Mouse (Mus musculus) heart, embryonic 16.5 days (tissue): ENCODE measurements at regions not wholly inside any gene's neighbourhood (a gene's known extent, or its start where the extent isn't known, plus 50 kb on each side); places are given as distances from the start of the nearest gene placed in this dataset.

ENCODE experiments used
- ATAC-seq: fragments of 200-750 bp; cut with Nextera tagmentation; replicated peaks from 2 replicates; pipeline ENCODE4 v1.8.0; 2017; ENCODE audit warnings: moderate number of reproducible peaks; ENCODE audit not compliant: insufficient read depth, low FRiP score; ENCODE audit errors: extremely low read depth
- H3K27ac ChIP-seq: fragments of 300-500 bp; sonication (generic); 2 replicates; pipeline ENCODE4 v1.5.1; 2014; ENCODE audit warnings: mild to moderate bottlenecking, low read length, control low read depth, moderate library complexity
- H3K27me3 ChIP-seq: fragments of 300-500 bp; sonication (generic); 2 replicates; pipeline ENCODE4 v1.6.1; 2014; ENCODE audit warnings: low read length, mixed read lengths; ENCODE audit not compliant: control insufficient read depth, insufficient read depth
- H3K36me3 ChIP-seq: fragments of 300-500 bp; sonication (generic); 2 replicates; pipeline ENCODE4 v1.6.1; 2014; ENCODE audit not compliant: control insufficient read depth, insufficient read depth
- H3K4me1 ChIP-seq: fragments of 300-500 bp; sonication (generic); 2 replicates; pipeline ENCODE4 v1.6.1; 2014; ENCODE audit warnings: low read length, mixed read lengths; ENCODE audit not compliant: control insufficient read depth, insufficient read depth
- H3K4me2 ChIP-seq: fragments of 300-500 bp; sonication (generic); 2 replicates; pipeline ENCODE4 v1.6.1; 2014; ENCODE audit warnings: low read depth, mild to moderate bottlenecking, control low read depth, low read length
- H3K4me3 ChIP-seq: fragments of 300-500 bp; sonication (generic); 2 replicates; pipeline ENCODE4 v1.5.1; 2014; ENCODE audit warnings: mild to moderate bottlenecking, control low read depth, low read length
- H3K9ac ChIP-seq: fragments of 300-500 bp; sonication (generic); 2 replicates; pipeline ENCODE4 v1.6.1; 2014; ENCODE audit warnings: low read length, control low read depth
- H3K9me3 ChIP-seq: fragments of 300-500 bp; sonication (generic); replicated peaks from 2 replicates; pipeline ENCODE4 v1.6.1; 2016; ENCODE audit warnings: low read length; ENCODE audit not compliant: control insufficient read depth
- WGBS: fragments of 180-500 bp; shearing (Covaris S2); extraction: QIAGEN DNeasy Blood & Tissue Kit; methylation state at CpG from one replicate; pipeline ENCODE4 v1.1.7; 2014; 5-methylcytosine and 5-hydroxymethylcytosine counted together

DNA sequence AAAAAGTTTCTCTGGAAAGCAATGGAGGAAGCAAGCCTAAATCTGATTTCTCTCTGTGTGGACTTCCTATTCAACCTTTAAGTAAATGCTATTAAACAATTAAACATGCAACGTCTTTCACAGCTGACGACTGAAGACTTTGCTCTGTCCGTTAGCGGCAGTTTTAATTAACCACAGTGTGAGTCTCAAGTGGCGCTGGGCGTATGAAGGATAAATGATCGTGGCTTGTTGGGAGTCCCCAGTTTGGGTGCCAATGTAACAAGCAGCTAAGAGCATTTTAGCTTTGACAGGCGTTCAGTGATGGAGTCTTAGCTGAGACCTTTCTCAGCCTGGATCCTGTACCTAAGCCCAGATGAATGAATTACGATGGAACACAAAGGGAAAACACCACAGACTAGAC, 52.7 kb upstream of the Olig2 start:
- Histone ChIP-seq H3K9ac (no peak overlapping the region), H3K36me3 (no peaks in the 10 kb centered on the region), H3K4me2 (no peak overlapping the region), H3K4me1 (peaks cover 8% of the 10 kb centered on the region), H3K4me3 (no peak overlapping the region), H3K27ac (no peak overlapping the region), H3K9me3 (no peaks in the 10 kb centered on the region), H3K27me3 (no peaks in the 10 kb centered on the region)
- no peak for ATAC-seq
- 80% methylated on average over 9 of the region's 9 CpGs for WGBS

DNA sequence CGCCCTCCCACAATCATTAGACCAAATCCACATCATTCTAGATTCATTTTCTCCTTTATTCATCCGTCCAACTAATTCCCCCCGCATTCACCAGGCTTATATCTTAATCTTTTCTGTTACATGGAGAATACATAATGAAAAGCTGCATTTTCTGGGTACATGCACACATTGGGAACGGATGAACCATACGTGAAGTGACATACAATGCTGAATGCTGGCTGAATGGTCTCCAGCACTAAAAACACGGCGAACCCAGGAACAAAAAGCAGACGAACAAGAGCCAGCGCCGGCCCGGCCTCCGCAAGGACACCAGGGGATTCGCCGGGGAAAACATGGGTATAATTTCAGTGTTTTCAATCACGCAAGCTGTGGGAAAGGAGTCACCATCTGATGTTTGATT, 52.0 kb upstream of the Olig2 start:
- no peak for ATAC-seq
- Histone ChIP-seq H3K9ac (no peak overlapping the region), H3K36me3 (no peaks in the 10 kb centered on the region), H3K4me2 (no peak overlapping the region), H3K4me3 (no peak overlapping the region), H3K4me1 (peaks cover 8% of the 10 kb centered on the region), H3K27me3 (no peaks in the 10 kb centered on the region), H3K9me3 (no peaks in the 10 kb centered on the region), H3K27ac (no peak overlapping the region)
- WGBS: 82% methylated on average over 15 of the region's 15 CpGs

DNA sequence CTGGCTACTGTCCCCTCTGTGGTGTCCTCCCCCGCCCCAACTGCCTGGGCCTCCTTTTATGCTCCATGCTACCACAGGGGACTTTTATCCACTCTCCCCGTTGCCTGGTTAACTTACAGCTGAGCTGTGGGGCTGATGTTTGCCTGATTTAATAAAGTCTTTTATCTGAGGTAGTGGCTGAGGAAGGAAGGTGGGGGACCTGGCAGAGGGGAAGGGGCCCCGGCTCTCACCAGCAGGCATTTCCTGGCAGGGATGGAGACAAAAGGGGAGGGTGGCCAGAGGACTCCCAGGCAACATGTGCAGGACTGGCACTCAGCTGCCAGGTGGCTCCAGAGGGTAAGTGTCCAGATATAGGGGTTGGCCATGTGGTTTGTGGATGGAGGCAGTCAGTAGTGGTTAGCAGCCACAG, 51.4 kb upstream of the Olig2 start:
- Histone ChIP-seq H3K9me3 (no peaks in the 10 kb centered on the region), H3K4me1 (peaks cover 8% of the 10 kb centered on the region), H3K9ac (no peak overlapping the region; the same call in 1 of the 2 replicates), H3K4me2 (no peak overlapping the region), H3K4me3 (no peak overlapping the region), H3K27ac (no peak overlapping the region), H3K27me3 (no peaks in the 10 kb centered on the region), H3K36me3 (no peaks in the 10 kb centered on the region)
- ATAC-seq: peak; percentile 28; the same call in 1 of the 2 replicates
- 37% methylated on average over 3 of the region's 3 CpGs for WGBS

DNA sequence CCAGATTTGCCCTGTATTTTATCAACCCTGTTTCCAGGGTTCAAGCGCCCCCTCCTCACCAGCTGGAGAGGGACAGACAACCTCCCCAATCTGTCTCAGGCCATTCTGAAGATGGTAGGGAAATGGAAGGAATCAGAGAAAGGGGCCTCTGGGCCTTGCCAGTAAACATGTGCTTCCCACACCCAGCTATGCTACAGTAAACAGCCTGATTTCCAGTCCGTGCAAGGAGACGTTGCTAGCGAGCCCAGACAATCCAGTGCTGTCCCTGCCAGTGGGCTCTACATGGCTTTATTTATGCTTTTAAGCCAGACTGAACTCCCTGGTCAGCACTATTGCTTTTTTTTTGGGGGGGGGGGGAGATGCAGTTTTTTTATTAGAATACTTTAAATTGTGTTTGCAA, 50.9 kb upstream of the Olig2 start:
- H3K4me1 ChIP-seq: peaks cover 8% of the 10 kb centered on the region
- no peaks in the 10 kb centered on the region for H3K36me3 ChIP-seq
- ATAC-seq: no peak
- no peak overlapping the region for H3K9ac ChIP-seq
- H3K4me3 ChIP-seq: no peak overlapping the region
- H3K9me3 ChIP-seq: no peaks in the 10 kb centered on the region
- WGBS: 68% methylated on average over 4 of the region's 4 CpGs
- no peak overlapping the region for H3K27ac ChIP-seq
- no peaks in the 10 kb centered on the region for H3K27me3 ChIP-seq
- no peak overlapping the region for H3K4me2 ChIP-seq
